Mouse (Mus musculus): ENCODE data around the gene Mrps18b.
"Not testable (repeated sequence)": the region's sequence is repeated elsewhere in the genome, so short reads cannot be mapped to it uniquely, and the experiment has no call there.

The Mrps18b gene

DNA sequence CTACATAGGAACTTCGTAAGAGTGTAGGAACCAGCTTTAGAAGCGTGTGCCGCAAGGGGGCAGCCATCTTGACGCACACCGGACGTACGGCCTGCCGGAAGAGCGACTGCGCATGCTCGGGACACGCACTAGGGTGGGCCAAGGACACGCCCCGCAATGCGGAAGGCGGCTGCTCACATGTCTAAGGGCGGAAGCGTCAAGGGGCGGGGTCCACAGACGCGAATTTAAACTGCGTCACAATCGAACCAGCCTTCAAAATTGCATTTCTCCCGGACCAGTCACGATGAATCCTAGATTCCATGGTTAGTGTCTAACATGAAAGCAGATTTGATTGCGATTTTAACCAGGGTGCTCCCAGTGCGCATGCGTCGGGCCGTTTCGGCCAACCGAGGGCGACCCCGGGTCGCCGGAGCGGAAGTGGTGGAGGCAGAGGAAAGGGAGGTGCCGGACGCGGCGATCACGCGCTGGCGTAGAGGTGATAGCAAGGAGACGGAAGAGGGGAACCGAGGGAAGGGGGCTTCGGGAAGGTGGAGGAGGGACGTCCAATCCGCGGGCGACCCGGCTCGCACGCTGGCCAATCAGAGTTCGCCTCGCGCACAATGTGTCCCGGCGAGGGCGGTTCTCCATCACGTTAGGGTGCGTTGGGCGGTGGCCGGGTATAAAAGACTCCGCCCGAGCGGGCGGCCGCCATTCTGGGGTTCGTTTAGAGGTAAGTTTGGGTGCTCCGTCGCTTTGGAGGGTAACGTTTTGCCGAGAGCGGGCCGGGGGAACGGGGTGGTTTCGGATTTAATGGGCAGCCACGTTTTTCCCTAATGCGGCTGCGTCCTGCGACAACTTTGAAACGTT lies at the start of gene Mrps18b, which contains the start of gene Ppp1r10:
Gene Mrps18b (minus strand): TSS at position 93 of the 846 bp plus-strand sequence.
Gene Ppp1r10 (plus strand): TSS at position 138 of the 846 bp plus-strand sequence.
- DNase-seq, result peak; percentile 99

DNA sequence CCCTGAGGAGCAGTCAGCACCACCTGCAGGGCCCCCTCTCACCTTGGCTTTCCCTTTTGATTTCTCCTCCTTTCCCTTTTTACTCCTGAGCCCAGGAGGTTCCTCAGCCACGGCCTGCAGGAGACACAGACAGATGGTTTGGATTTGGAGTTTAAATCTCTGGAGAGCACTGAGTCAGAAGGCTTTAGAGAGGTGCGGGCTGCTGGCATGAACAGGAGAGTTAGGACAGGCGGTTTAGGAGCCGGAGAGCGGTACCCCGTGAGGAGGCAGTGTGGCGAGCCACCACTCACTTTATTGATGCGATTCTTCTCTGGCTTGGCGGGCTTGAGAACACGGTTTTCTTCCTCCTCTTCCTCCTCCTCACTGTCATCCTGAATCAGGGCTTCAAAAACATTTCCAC lies 47.1 kb upstream of the Mrps18b start:
- DNase-seq, result no peak

DNA sequence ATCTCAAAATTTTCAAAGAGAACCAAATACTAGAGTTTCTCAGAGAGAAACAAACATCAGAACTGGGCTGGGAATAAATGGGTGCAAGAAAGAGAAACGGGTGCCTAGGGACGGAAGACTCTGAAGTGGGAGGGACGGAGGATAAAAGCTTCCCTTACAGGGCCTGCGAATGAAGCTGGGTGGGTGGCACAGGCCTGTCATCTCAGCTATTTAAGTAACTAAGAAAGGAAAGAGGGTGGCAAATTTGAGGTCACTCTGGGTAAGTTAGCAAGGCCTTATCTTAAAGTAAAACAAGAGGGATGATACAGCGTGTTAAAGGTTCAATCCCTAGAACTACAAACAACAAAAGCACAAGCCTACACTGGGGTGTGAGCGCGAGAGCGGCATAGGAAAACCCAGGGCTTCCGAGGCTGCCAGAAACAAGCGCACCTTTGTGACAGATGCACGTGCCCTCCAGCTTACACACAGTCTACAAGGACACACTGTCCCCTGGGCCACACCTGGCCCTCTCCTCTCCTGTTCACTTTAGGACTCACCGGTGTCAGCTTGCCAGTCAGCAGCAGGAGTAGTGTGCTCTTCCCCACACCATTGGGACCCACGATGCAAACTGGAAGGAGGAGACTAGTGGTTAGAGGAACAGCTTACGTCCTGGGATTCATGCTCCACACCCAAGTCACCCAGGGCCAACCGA lies 42.5 kb upstream of the Mrps18b start:
- DNase-seq, result no peak

DNA sequence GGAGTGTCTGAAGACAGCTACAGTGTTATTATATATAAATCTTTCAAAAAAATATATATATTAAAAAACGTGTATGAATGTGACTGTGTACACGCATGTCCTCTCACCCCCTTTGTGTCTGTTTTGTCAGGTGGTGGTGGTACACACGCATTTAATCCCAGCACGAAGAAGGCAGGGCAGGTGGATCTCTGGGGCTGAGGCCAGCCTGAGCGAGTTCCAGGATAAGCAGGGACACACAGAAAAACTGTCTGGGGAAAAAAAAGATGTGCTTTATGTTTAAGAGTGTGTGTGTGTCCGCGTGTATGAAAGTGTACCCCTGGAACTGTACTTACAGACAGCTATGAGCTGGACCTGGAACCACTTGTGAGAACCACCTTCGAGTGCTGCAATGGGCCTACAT lies 38.5 kb upstream of the Mrps18b start:
- DNase-seq, result no peak

DNA sequence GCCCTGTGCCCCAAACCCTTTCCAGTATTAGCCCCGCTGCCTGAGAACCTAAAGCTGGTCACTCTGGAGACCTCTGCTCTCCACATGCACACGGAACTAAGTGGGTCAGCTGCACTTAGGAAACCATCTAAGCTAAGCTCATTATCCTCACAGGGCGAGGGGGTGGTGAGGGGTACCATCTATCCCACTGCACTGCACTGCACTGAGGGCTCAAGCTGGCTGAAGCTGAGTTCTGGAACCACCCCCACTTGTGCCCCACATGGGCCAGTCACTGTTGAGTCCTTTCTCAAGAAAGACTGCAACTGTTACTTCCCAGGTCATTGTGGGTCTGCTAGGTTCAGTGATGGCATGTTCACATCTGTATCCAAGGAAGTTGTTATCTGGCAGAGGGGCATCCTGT lies 36.4 kb upstream of the Mrps18b start:
- DNase-seq, result not testable (repeated sequence)

DNA sequence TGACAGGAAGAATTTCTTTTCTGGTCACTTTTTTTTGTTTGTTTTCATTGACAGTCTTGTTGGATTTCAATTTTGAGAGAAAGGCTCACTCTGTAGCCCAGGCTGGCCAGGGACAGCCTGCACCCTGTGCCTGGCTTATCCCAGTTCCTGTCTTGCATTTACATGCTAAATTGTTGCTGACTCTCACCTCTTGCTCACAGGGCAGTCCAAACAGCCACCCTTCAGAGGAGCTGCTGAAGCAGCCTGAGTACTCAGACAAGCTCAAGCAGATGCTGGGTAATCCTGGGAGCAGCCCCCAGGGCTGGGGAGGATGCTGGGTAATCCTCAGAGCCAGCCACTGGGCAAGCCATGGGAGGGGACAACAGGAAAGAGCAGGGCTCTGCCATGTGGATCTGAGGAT lies 34.8 kb upstream of the Mrps18b start:
- DNase-seq, result not testable (repeated sequence)

DNA sequence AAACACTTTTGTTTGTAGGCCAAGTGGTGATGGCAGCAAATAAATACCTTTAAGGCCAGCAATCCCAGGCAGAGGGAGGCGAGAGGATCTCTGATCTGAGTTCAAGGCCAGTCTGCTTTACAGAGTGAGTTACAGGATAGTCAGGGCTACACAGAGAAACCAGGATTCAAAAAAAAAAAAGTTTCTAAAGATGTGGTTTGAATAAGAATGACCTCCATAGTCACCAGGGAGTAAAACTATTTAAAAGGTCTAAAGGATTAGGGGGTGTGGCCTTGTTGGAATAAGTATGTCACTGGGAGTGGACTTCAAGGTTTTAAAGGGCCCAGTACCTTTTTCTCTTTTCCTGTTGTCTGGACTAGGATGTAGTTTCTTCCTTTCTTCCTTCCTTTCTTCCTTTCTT lies 23.8 kb upstream of the Mrps18b start:
- DNase-seq, result no peak

DNA sequence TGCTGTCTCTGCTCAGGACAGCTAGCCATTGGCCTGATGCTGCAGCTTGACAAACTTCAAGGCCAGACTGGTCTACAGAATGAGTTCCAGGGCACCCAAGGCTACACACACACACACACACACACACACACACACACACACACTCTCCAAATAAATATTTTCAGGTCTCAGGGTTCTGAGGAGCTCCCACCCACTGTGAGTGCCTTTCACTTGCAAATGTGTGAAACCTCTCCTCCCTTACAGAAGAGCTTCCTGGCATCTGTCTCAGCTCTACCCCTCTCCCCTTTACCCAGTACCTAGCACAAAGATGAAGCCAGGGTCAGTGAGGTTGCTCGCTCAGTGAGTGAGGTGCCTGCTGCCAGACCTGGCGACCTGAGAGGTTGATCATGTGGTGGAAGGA lies 22.9 kb upstream of the Mrps18b start:
- no peak for DNase-seq

DNA sequence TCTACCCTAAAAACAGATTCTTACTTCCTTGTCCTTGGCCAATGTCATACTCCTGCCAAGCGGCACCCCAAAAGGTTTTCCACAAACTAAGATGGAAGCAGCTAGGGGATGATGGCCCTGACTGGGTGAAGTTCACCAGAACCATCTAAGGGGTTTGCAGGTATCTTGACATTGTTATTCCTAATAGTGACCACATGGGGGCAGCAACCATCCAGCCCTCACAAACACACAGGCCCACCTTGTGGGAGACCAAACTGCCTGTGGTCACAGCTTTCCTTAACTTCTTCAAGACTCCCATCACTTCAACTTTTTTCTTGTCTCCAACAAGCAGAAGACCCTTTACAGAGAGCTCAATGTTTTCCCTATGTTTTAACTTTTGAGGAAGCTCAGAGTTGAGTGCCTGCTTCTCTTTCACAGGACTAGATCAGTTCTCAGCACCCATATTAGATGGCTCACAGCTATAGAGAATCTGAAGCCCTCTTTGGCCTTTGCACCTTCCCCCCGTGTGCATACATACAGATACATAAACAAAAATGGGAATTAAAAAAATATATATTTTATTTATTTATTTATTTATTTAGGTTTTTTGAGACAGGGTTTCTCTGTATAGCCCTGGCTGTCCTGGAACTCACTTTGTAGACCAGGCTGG lies 21.6 kb upstream of the Mrps18b start:
- DNase-seq, result peak; percentile 62

DNA sequence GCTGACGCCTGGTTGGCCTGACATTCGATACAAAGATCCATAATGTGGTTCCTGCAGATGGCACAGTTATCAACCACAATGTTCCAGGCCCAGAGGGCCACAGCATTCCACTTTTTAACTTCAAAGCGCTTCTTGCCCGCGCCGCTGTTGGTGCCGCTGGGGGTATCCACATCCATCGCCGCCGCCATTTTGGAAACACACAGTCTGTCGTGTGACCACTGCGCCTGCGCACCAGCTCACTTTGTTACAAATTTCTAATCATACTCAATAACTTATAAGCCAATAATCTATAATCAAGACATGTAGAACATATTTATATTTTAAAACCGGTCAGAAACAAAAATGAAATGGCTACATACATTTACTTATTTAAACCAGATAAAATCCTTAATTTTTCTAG lies 19.6 kb upstream of the Mrps18b start:
- DNase-seq, result not testable (repeated sequence)

DNA sequence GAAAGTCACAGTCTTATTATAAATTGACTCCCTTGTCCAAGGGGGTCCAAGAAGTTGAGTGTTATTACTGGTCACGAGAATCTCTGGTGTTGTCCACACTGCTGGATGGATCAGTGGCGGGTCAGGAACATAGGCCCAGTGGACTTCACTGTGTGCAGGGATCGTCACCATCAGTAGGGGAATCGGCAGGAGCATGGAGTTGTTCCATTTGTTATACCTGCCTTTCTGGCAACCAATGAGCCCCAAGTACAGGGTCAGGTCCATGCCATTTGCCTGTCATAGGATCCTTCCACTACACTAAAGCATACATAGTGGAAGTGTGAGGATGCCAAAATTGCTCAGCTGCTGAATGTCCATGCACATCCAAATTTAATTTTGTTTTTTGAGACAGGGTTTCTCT lies 16.4 kb upstream of the Mrps18b start:
- no peak for DNase-seq

DNA sequence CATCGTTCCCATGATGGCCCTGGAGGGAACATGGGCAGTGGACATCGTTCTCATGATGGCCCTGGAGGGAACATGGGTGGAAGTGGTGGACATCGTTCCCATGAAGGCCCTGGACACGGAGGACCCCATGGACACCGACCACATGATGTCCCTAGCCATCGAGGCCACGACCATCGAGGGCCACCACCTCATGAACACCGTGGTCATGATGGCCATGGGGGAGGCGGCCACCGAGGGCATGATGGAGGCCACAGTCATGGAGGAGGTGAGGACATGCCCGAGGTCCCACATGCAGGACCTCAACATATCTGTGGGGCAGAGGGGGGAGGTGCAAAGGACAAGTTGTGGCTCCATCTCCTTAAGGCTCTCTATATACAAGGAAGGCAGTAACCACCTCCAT lies 14.4 kb upstream of the Mrps18b start:
- no peak for DNase-seq

DNA sequence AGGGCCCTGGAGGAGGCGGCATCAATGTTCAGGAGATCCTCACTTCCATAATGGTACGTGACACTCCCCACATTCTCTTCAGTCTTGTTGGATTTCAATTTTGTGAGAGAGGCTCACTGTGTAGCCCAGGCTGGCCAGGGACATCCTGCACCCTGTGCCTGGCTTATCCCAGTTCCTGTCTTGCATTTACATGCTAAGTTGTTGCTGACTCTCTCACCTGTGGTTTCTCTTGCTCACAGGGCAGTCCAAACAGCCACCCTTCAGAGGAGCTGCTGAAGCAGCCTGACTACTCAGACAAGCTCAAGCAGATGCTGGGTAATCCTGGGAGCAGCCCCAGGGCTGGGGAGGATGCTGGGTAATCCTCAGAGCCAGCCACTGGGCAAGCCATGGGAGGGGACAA lies 13.3 kb upstream of the Mrps18b start:
- no peak for DNase-seq

DNA sequence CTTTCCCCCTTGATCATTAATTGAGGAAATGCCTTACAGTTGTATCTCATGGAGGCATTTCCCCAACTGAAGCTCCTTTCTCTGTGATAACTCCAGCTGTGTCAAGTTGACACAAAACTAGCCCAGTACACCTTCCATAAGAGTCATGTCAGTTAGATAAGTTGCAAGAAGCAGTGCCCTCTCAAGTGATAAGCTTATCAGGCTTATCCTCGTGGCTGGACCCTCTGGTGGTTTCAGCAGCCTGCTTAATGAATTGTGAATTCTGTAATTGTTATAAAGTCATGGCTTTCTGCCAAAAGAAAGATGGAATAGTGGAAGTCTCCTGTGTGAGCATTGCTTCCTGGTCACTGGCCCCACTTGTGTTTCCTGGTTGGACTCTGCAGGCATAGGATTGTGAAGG lies 11.3 kb upstream of the Mrps18b start:
- no peak for DNase-seq

DNA sequence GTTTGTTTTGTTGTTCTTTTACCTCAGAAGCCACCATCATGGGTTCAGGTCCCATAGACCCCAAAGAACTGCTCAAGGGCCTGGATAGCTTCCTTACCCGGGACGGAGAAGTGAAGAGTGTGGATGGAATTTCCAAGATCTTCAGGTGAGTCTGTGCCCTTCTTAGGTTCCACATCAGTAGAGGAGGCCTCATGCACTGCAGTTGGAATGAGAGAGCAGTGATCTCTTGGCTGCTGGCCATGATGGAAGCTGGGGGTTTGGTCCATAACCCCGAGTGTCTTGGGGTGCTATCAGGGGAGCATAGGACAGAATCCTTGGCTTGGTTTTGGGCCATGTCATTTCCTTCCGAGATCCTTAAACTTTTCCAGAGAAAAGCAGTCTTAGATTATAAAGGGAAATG lies 7.1 kb upstream of the Mrps18b start:
- DNase-seq, result no peak

DNA sequence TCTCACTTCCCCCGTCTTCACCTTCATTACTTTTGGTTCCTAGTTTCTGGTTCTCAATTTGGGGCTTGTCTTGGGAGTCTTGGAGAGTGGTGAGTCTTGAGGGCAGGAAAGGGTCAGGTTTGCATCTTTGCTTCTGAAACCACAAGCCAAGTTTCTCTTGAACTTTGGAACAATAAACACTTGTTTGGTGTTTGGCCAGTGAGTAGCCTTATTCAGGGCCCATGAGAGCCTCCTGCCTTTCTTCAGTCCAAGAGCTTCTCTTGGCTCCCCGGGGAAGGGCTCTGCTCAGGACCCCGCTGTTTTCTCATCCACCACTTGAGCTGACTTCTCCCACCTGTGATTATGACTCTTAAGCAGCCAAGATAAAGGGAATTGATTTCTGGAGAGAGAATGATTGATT lies 6.4 kb upstream of the Mrps18b start:
- peak; percentile 46 for DNase-seq

DNA sequence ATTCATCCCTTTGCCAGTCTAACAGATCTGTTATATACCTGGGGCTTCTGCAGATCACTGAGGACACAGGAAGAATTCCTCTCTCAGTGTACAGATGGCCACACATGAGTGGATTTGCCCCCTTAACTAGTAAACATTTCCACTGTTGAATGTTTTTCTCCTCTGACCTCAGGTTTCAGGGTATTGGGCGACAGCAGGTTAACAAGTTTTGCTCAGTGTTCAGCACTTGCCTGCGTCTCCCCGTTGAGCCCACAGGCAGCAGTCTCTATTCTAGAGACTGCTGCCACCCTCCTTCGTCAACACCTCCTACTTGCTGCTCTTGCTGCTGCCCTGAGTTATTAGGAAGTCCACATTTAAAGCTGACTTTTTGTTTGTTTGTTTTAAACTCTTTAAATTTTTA lies 5.5 kb upstream of the Mrps18b start:
- DNase-seq, result no peak

DNA sequence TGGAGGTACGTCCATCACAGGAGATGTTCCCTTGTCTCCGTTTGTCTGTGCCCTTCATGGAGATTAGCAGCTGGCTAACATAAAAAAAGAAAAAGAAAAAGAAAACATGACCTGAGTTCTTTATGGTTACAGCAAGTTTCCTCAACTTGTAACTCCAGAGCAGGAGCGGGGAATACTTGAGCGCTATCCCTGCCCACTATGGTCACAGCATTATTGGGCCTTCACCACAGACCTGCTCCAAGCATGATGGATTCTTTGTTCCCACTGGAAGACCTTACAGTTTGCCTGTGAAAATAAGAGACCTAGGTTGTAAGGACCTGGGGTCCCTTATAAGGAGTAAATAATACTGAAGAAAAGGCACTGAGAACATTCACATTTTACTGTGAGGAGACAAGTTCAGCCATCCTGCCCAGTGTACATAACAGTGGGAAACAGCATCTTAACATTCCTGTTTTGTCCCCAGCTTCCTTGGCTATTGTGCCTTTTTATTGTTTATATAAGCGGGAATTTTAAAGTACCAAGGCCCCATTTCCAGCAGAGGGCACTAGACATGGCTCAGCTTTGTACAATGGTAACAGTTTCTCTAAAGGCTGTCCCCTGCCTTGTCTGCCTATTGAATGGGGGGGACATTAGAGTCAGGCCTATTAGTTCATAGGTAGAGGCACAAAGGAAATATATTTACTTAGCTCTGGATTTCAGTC lies 4.8 kb upstream of the Mrps18b start:
- peak; percentile 77 for DNase-seq

DNA sequence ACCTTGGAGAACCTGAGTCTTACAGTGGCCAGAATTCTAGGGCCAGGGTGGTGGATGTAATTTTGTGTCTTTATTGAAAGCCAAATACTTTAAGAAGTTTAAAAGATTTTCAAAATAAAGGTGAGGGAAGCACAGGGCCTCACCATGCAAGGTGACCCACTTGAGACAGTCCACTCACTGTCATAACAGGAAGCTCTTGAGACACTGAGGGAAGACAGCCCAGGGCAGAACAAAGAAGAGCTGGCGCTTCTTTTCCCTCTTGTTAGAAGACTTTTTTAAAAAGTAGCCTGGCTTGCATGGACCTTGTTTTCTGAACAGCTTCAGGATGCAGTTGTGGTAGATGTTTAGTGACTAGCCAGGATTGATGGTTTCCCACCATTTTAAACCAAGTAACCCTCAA lies 4.2 kb upstream of the Mrps18b start:
- peak; percentile 28 for DNase-seq

DNA sequence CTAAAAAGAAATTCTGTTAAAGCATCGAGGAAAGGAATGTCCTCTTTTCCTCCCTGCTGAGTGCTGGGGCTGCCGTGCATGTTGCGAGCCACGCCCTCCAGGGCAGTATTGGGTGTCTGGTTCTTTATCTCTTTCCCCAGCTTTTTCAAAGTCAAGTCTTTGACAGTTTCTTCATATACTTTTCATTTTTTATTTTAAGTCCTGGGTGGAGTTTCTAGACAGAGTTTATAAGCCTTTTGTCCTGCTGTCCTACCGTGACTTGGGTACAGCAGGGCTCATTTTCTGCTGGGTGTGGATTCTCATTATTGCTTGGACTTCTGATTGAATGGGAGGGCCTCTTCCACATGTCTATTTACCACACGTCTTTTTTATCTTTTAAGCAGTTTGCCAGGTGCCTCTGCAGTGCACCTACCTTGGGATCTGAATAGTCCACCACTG lies 3.7 kb upstream of the Mrps18b start:
- DNase-seq, result no peak

DNA sequence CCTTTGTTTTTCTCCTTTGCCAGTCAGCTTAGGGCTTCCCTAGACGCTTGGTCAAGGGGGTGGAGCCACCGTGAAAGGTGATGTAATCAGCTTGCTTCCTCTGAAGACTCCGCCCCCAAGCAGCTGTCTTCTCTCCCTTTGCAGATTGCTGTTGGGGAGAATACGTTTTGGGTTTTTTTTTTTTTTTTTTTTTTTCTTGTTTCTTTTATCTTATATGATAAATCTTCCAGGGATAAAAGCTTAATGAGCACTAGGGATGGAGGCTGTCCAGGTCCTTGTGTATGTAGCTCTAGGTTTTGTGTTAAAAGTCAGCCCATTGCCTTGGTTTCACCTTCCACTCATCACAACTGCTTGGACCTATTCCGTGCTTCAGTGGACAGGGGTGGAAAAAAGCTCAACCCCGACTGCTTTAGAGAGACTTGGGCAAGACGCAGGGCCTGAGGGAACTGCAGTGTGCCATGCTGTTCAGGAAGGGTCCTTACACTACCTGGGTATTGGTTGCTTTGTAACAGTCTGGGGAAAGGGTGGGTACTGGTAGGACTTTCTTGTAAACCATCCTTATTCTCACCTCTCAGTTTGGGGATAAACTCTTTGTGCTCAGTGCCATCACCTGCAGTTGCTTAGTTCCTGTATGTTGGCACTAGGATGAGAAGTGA lies 3.0 kb upstream of the Mrps18b start:
- peak; percentile 99 for DNase-seq

DNA sequence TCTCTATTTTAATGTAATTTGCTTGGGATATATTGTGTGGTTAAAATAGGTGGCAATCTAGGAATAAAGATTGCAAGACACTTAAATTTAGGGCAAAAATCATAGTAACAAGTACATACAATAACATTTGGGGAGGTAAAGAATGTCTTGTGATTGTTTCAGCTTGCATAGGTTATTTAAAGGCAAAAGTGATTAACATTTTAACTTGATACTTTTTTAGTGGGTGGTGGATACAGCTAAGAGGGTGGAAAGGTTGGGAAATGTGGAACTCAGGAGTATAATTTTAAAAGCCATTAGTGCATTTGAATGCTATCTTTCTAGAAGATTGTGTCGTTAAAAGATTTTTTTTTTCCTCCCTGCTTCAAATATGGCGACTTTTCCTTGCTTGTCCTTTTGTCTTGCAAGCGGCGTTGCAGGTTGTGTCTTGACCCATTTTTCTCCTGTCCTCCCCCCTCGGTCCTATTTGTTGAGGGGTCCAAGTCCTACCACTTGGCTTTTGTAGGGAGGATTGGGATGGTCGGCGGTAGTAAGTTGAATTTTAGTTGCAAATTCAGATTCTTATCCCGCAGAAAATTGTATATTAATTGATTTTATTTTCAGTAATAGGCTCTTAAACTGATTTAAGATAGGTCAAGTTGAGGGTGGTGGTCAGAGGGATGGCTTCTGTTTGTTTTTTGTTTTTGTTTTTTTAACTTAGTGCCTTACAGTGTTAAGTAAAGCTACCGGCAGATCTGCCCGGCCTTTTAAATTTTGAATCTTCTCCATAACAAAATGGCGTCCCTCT lies 2.3 kb upstream of the Mrps18b start:
- peak; percentile 65 for DNase-seq

Data from lung, postnatal 36 days (tissue).